Mouse (Mus musculus) left cerebral cortex, adult 11 months (tissue): ENCODE measurements around the gene Hfm1.

Experiments
- DNase-seq: peaks from one replicate; pipeline ENCODE4 v3.0.0; 2022; ENCODE audit warnings: low spot score

The Hfm1 gene

DNA sequence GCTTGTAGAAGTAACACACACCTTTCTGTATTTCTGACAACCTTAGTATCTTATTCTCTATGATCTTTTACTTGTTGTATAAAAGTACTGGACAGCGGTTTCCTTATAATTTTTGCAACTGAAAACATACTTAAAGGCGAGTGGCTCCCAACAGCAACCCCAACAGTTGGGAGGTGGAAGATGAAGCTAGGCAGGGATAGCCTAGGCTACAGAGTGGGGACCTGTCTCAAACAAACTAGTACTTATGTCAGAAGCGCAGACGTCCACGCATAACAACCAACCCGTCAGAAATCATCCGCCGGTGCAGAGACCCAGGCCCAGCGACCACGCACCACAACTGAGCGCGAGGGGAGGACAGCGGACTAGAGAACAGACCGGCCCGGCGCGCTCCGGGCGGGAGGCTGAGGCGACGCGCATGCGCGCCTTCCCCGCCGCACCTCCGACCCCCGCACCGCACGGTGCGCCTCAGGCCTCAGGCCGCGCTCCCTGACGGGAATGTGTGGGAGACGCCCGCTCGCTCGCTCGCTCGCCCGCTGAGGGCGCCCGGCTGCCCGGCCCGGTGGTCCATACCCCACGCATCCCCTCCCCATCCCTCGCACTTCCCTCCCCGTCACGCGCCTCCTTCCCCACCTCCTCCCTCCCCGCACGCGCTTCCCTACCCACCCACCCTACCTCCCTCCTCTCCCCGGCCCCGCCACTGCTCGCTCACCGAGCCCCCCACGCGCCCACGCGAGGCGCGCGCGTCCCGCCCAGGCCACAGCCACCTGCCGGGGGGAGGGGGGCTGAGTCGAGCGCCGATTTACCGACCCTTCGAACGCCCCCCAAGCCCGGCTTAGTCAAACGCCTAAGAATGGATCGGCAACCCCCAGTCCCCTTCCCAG, at the start of gene Hfm1:
TSS of gene Hfm1 (minus strand) at position 834 of the 881 bp plus-strand sequence.
- DNase-seq: peak; percentile 53

DNA sequence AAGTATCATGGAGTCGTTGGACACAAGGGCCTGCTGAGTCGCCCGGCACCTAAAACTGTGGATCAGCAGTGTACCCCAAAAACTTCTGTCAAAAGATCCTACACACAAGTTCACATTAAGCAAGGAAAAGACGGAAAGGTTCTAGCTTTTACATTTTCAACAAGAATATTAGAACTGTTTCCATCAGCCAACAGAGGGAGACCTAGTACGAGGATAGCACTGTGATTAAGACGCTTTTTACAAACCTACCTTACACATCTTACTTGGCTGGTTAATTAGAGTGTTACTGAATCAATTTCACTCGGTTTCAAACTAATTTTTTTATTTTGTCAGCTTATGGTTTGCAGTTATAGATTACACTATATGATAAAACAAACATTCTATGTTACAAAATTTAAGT, 47.8 kb upstream of the Hfm1 start:
- no peak for DNase-seq

DNA sequence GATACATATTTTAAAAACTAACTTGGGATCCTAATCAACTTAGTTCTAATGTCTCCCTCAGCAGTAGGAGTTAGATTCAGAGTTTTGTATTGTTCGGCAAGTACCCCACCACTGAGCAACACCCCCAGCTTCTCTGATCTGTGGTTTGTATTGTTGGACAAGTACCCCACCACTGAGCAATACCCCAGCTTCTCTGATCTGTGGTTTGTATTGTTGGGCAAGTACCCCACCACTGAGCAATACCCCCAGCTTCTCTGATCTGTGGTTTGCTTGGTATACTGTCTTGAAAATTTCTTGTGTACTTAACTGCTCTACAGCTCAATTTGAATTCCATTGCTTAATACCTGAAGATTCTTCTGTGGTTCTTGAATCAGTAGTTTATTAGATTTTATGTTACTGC, 41.5 kb upstream of the Hfm1 start:
- no peak for DNase-seq

DNA sequence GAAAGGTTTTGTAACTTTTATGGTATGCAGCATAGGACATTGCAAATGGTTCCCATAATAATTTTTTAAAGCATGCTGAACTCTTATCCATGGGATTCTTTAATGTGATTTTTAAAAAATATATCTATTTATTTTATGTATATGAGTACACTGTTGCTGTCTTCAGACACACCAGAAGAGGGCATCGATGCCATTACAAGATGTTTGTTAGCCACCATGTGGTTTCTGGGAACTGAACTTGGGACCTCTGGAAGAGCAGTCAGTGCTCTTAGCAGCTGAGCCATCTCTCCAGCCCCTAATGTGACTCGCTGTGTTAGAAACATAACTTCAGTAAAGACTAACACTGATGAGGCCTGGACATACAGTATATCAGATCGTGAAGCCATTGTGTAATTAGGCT, 40.3 kb upstream of the Hfm1 start:
- no peak for DNase-seq

DNA sequence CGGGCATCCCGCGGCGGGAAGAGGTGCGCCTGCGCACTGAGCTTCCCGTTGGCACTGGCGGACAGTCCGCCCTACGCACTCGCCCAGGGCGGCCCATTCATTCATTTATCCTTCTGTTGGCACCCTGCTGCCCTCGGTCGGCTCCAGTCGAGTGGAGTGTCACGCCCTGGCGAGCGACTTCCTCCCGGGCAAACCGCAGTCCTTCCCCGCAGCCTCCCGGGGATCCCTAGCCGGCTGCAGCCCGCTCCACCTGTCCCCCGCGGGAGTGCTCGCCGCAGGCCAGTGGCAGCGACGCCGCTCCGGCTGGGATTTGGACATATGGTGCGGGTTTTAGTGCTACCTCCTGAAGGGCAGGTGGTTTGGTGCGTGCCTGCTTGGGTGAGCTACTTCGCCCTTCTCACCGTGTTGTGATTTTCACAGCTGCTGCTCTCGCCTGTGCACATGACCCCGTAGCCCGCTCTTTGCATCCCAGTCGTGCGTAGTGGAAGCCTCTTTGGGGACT, 38.4 kb upstream of the Hfm1 start:
- DNase-seq: no peak

DNA sequence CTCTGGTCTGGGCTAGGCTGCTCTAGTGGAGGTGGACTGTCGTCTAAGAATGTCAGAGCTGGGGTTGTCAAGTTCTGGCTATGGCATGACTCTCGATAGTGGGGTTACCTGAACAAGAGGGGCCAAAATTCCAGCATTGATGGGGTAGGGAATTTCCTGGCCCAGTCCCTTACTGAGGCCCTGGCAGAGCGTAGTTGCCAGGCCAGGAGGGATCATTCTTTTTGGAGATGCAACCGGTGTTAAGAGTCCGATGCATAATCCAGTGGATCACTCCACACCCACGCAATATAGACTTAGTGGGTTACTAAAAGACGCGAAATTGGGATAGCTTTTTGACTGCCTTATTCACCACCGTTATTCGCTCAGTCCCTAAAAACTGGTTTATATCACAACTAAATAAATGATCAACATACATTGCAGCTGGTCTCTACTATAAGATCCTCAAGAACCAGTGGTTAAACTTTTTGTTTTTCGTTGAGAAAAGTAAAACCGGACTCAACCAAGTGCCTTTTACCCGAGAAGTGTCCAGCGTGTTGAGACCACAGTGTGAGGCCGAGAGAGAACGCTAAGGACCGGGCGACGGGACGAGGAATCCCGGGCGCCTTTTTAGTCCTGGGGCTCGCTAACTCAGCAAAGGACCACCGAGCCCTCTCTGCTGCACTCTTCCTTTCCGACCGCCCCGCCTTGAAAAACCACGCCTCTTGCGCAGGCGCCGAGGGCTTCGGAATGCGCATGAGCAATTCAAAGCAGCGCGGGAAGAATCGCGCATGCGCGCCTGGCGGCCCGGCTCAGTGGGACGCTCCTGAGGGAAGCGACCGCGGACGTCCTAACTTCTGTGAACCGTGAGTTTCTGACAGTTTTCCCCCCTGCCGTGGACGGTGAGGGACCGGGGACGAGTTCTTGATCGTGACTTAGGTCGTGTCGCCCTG, 37.7 kb upstream of the Hfm1 start, which contains the start of gene Cdc7:
TSS of gene Cdc7 (plus strand) at position 739 of the 929 bp plus-strand sequence.
- peak; percentile 82 for DNase-seq

DNA sequence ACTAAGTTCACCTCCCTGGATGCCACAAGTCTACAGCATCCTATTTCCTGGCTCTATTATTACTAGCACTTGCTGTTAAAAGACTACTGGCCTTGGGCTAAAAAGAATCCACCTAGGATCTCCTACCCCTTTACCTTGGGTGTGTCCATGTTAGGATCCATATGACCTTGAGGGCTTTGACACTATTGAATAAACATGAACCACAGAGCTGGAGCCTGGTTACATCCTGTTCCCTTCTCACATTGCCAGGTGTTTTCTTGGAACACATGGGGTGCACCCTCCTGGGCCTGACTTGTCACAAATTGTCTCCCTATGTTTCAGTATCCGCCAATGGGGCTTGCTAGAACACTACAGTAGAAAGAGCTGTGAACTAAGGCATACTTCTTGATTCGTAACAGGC, 34.3 kb upstream of the Hfm1 start:
- DNase-seq: no peak

DNA sequence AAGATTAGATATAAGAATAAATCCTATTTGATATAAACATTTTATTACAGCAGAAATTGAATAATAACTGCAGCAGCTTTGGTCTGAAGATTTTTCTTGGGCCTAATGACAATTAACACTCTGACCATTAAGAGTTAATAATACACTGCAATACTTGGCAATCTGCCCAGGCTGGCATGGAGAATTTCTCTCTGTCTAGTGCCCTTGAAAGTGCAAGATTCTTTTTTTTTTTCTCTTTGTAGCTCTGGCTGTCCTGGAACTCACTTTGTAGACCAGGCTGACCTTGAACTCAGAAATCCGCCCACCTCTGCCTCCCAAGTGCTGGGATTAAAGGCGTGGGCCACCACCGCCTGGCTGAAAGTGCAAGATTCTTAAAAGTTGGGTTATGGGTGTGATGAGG, 32.9 kb upstream of the Hfm1 start:
- no peak for DNase-seq

DNA sequence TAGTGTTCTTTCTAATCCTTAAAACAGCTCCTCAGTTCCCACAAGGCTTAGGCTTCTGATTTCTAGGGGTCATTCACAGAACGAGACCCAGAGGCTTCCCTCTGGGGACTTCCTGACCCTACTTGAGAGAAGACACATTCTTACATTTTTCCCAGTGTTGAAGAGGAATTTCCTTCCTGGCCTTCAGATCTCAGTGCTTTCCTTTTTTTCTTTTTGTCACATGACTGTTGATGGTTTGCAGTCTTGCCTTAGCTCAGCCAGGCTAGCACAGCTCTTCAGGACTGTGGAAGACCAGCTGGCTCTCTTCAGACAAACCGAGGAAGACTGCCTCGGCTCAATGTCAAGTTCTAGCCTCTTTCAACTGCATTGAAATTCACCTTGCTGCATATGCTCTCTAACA, 30.3 kb upstream of the Hfm1 start:
- DNase-seq: no peak

DNA sequence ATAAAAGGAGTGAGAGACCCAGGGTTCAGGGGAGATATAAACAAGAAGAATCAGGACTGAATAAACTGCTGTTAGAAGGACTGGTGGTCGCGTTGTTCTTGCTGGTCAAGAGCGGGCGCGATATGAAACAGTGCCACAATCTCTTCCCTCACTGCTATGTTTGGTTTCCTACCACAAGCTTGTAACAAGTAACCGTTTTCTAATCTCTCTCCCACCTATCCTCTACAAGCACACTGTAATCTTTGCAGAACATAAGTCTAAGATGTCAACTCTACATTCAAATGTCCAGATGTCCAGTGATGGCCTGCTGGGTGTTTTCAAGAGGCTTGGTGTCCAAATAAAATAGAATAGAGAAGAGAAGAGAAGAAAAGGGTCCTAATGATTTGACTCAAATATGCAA, 22.6 kb upstream of the Hfm1 start:
- DNase-seq: no peak

DNA sequence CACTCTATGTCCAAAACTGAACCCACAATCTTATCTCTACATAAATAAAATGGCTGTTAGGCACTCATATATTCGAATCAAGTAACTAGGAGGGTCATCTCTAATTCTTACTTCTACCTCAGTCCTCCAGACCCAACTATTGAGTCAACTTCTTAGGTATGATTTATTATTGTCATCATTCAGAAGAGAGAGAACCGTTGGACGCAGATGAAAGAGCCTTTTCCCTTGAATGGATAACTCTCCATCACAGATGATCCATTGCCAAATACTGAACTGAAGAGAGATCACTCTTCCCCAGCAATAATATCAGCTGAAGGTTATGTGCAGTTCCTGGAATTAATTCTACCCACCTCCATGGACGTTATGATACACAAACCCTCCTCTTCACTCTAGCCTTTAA, 20.2 kb upstream of the Hfm1 start:
- DNase-seq: no peak

DNA sequence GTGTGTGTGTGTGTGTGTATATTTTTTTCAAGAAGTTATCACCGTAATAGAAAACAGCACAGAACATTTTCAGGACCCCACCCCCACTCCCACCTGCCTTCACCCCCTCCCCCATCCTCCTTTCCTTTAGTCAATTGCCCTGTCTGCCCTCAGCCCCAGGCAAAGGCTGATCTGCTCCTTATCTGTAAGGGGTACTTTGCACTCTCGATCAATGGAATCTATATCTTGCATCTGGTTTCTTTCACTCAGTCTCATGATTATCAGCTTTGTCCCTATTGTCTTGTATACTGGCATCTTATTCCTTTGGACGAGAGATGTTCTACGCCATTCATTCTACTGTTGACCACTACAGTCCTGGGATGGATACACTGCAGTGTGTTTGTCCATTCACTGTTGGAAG, 1.9 kb upstream of the Hfm1 start:
- DNase-seq: no peak

DNA sequence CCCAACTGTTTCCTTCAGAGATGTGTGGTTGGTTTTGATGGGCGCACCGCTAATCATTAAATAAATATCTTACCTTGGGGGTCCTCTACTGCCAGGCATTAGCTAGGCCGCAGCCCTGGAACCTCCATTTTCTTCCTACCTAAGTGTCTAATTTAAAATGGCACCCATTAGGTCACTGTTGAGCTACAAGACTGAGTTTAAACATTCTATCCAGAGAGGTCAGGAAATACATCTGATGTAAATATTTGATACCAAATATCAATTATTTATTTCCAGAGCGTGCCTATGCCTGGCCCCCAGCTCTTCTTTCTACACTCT, 207 bp upstream of the Hfm1 start:
- peak; percentile 3 for DNase-seq

DNA sequence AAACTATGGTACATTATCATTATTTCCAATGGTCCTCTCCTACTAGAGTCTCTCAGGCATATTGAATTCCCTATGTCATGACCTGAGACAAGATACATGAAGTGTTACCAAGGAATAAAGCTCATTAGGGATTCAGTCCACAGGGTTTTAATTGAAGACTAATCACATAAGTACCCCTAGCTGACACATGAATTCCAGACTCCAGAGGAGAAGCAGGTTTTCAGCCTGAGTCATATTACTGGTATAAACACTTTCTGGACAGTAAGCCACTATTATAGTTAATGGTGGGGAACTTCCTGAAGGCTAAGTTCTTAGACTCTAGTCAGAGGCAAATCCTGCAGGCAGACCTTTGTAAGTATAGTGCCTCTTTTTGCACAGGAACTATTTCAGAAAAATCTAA, 6.8 kb downstream of the Hfm1 start:
- no peak for DNase-seq

DNA sequence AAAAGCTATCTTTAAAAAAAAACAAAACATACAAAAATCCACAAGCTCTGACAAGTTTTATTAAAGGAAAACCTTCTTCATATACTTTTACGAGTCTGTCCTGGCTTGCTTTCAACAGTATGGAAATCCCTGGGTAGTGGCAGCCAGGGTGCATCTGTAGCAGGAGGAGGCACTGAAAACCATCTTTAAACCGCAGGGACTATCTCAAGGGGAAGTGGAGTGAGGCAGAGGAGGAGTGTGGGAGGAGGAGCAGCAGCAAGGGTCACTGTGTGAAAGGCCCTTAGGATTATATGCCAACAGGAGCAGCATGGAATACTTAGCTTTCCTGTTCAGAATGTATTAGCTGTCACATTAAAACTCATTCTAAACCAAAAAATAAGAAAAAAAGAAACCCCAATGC, 29.2 kb downstream of the Hfm1 start:
- DNase-seq: no peak

DNA sequence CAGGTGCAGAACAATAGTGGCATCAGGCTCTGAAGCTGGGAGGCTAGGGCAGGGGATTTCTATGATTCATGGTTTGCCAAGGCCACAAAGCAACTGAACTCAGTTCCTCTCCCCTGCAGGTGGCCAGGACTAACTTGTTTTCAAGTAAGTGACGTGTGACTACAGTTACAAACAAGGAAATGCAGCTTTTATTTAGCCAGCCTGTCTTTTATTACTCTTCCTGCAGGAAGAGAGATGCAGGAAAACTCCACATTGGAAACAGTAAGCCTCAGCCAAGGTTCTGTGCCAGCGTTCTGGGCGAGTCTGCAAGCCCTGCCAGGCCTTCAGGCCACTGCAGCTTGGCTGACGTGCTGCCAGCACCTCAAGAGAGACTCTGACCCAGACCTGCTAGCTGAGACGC, 34.3 kb downstream of the Hfm1 start:
- DNase-seq: no peak

DNA sequence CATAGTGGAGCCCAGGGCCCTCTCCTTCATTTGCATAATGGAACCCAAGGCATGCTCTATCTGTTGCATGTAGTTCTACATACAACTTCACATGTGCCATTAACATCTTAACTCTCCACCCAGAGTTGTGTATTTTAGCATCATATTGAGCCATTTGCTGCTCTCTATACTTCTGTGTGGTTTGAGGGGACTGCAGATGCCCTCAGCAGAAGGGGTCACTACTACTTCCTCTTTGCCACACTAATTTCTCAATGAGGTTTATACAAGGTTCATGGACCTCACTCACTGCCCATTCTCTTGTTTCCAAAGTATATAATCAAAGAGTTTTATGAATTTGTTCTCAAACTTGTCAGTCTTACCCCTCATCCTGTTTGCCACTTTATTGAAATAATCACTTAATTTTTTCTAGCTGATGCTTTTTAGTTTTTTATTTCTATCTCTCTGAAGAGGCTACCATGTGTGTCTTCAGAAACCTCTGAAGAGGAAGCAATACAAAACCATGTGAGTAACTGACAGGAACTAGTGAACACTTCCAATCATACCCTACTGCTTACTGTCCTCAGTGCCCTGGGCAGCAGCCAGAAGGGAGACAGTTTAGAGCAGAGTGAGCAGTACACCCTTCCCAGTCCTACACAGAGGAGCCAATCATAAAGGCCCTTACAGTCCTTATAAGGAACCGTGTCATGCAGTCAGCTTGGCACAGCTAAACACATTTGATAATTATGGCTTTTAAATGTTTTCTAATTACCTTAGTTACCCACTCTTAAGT, 38.6 kb downstream of the Hfm1 start:
- DNase-seq: no peak

DNA sequence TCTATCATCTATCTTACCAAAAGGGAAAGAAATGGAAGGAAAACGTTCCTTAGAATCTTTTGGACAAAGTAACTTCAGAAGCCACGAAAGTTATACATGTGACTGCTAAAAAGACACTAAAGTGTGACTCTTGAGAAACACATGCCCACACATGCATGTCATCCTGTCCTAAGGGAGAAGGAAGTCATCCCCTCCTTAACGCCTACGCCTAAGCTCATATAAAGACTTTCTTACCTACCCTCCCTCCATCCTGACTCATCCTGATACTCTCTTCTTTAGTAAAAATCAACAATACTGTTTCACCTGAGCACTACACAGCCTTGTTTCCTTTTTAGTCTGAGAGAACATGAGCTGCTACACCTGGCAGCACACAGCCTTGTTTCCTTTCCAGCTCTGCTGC, 40.6 kb downstream of the Hfm1 start:
- DNase-seq: no peak

DNA sequence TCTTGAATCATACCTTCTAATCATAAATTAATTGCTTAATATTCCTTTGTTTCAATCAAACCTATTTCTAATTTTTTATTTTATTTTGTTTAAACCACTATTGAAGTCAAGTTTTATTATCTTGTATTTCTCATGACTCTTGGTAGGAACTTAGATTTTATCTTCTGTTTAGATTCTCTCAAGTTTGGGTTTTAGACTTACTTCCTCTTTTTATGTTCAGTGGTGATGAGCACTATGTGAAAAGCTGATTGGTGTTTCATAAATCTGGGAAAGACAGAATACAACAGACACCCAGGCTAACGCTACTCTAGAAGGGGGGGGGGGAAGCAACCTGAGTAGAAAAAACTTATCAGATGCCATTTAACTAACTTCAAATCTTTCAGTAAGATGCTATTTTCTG, 49.7 kb downstream of the Hfm1 start:
- DNase-seq: no peak

DNA sequence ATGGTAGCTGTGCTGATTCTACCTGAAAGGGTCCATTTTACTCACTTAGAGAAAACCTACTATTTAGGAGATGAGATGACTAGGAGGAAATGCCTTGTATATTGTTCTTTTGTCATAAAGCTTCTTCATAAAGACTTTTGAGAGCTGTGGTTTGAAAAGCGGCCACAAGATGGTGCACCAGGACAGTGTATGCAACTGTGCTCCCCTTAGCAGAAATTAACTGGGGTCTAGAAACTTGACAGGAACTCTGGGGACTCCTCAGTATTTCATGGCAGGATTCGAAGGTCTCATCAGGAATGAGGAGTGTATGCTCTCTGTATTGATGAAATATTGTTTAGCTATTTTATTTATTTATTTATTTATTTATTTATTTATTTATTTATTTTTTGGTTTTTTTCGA, 65.7 kb downstream of the Hfm1 start:
- DNase-seq: peak; percentile 21

DNA sequence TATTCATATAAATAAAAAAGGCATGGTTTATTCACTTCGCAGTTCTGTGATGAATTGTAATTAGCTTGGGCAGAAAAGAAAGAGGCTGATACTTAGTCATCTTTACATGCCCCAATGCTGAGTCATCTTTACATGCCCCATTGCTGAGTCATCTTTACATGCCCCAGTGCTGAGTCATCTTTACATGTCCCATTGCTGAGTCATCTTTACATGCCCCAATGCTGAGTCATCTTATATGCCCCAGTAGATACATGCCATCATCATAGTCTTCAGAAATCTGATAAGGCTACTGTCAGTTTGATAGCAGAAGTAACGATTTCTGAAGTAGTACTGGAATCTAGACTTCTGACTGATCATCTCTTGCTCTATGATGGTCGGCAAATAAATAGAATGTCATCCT, 72.8 kb downstream of the Hfm1 start:
- no peak for DNase-seq

DNA sequence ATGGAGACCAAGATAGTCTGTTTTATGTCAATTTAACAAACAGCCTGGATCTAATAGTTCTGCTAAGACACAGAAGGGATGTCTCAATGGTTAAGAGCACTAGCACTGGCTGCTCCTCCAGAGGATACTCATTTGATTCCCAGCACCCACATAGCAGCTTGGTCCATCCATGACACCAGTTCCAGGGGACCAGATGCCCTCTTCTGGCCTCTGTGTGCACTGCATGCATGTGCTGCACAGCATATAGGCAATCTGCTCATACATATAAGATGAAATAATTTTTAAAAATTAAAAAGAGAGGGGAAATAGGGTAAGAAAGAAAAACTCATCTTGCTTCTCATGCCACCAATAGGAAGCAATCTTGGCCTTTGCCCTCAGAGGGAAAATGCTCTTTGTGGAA, 79.1 kb downstream of the Hfm1 start:
- no peak for DNase-seq
